20 mouse cellular contexts compared by ENCODE assay signal in genomic region chr17:59383107-59383438, GRCm38 (mm10).
"Had no signal": no experiment of that assay in that cellular context is flagged by ENCODE, and none has a peak within 500 bp of the region (broad histone marks: within the 10 kb centered on the region; RNA-seq: fewer than 3 reads in every experiment).

No protein-coding gene starts in this region.

- H3K9ac ChIP-seq: kidney, embryonic 15.5 days; liver, embryonic 12.5 days; liver, embryonic 15.5 days; lung, embryonic 15.5 days; midbrain, embryonic 13.5 days had no signal

- ATAC-seq: liver, embryonic 12.5 days; midbrain, embryonic 13.5 days; midbrain, embryonic 16.5 days had no signal

- H3K4me2 ChIP-seq: kidney, embryonic 15.5 days; liver, embryonic 12.5 days; liver, embryonic 15.5 days; lung, embryonic 15.5 days; midbrain, embryonic 13.5 days had no signal

- H3K4me3 ChIP-seq: kidney, embryonic 15.5 days; left cerebral cortex, adult 2 months; liver, embryonic 12.5 days; liver, embryonic 15.5 days; lung, embryonic 15.5 days; megakaryocyte, embryonic 14.5 days; midbrain, embryonic 10.5 days; midbrain, embryonic 13.5 days had no signal

- H3K9me3 ChIP-seq: kidney, embryonic 15.5 days; liver, embryonic 12.5 days; liver, embryonic 15.5 days; lung, embryonic 15.5 days; midbrain, embryonic 10.5 days; midbrain, embryonic 13.5 days had no signal

- H3K4me1 ChIP-seq: kidney, embryonic 15.5 days; liver, embryonic 12.5 days; liver, embryonic 15.5 days; lung, embryonic 15.5 days; megakaryocyte, embryonic 14.5 days; midbrain, embryonic 10.5 days; midbrain, embryonic 13.5 days had no signal

- H3K27me3 ChIP-seq: kidney, embryonic 15.5 days; liver, embryonic 12.5 days; liver, embryonic 15.5 days; lung, embryonic 15.5 days; megakaryocyte, embryonic 14.5 days; midbrain, embryonic 13.5 days had no signal

- H3K36me3 ChIP-seq: kidney, embryonic 15.5 days; liver, embryonic 12.5 days; liver, embryonic 15.5 days; lung, embryonic 15.5 days; midbrain, embryonic 10.5 days; midbrain, embryonic 13.5 days had no signal

- DNase-seq: kidney, adult 11 months; kidney, adult 8-10 months; kidney, postnatal 10 days; kidney, postnatal 36 days; layer of hippocampus, postnatal 36 days; liver; lung, adult 18-20 months; lung, postnatal 10 days; lung, postnatal 36 days; thymus, postnatal 25 days had no signal

- H3K27ac ChIP-seq: kidney, embryonic 15.5 days; left cerebral cortex, adult 2 months; liver, embryonic 12.5 days; liver, embryonic 15.5 days; lung, embryonic 15.5 days; midbrain, embryonic 10.5 days; midbrain, embryonic 13.5 days; stomach, postnatal 0 days had no signal
